Mouse (Mus musculus) myocyte (in vitro differentiated cells): Measurements from ENCODE around the gene Cyp2s1. TPM values are rescaled to one million over a fixed set of nuclear protein-coding genes. Genes with fewer than 3 reads are reported as not detected.

ENCODE experiments used
- H3K27me3 ChIP-seq: one replicate; pipeline ENCODE4 v1.6.1; 2011; ENCODE audit not compliant: control insufficient read depth, insufficient read depth, insufficient read length
- H3K36me3 ChIP-seq: one replicate; pipeline ENCODE4 v1.6.1; 2011; ENCODE audit not compliant: control insufficient read depth, insufficient read depth
- H3K4me2 ChIP-seq: one replicate; pipeline ENCODE4 v1.6.1; 2011; ENCODE audit warnings: low read depth, control low read depth
- H3K4me3 ChIP-seq: one replicate; pipeline ENCODE4 v1.5.1; 2011; ENCODE audit warnings: mild to moderate bottlenecking, control low read depth, moderate library complexity
- H3K79me2 ChIP-seq: one replicate; pipeline ENCODE4 v1.6.1; 2011; ENCODE audit not compliant: control insufficient read depth, insufficient read depth
- H3ac ChIP-seq: one replicate; pipeline ENCODE4 v1.6.1; 2011; ENCODE audit not compliant: control insufficient read depth, insufficient read length
- CEBPB ChIP-seq: IDR thresholded peaks from 2 replicates; pipeline ENCODE4 v1.6.1; 2011; ENCODE audit warnings: mild to moderate bottlenecking, moderate library complexity; ENCODE audit not compliant: poor library complexity, insufficient read depth, severe bottlenecking
- E2F4 ChIP-seq: IDR thresholded peaks from one replicate; pipeline ENCODE4 v1.6.1; 2011; ENCODE audit warnings: mild to moderate bottlenecking, control low read depth, moderate library complexity; ENCODE audit not compliant: insufficient read depth
- MAX ChIP-seq: IDR thresholded peaks from one replicate; pipeline ENCODE4 v1.6.1; 2011; ENCODE audit warnings: low read depth, mild to moderate bottlenecking, control low read depth
- MYOD1 ChIP-seq, 3 experiments: IDR thresholded peaks; one replicate each; pipeline ENCODE4 v1.6.1; 2011; ENCODE audit warnings: control low read depth in 2 of 3, low read depth in 2 of 3, mild to moderate bottlenecking in 2 of 3, moderate library complexity in 1 of 3; ENCODE audit not compliant: insufficient read length in 2 of 3, control insufficient read depth in 1 of 3
- MYOG ChIP-seq, 3 experiments: IDR thresholded peaks; one replicate each; pipeline ENCODE4 v1.6.1; 2011; ENCODE audit warnings: control low read depth in 2 of 3, low read depth in 2 of 3, mild to moderate bottlenecking in 2 of 3; ENCODE audit not compliant: insufficient read length in 2 of 3, control insufficient read depth in 1 of 3, insufficient read depth in 1 of 3
- POLR2A ChIP-seq: IDR thresholded peaks from one replicate; pipeline ENCODE4 v1.6.1; 2011; ENCODE audit warnings: low read depth, mild to moderate bottlenecking, control low read depth, moderate library complexity; ENCODE audit not compliant: insufficient read length
- POLR2AphosphoS2 ChIP-seq: IDR thresholded peaks from one replicate; pipeline ENCODE4 v1.6.1; 2011; ENCODE audit warnings: low read depth, control low read depth; ENCODE audit not compliant: insufficient read length
- REST ChIP-seq: IDR thresholded peaks from one replicate; pipeline ENCODE4 v1.6.1; 2011; ENCODE audit warnings: mild to moderate bottlenecking, control low read depth, moderate library complexity; ENCODE audit not compliant: insufficient read depth, insufficient read length
- SRF ChIP-seq: IDR thresholded peaks from one replicate; pipeline ENCODE4 v1.6.1; 2011; ENCODE audit warnings: low read depth; ENCODE audit not compliant: control insufficient read depth, insufficient read length
- TCF12 ChIP-seq: IDR thresholded peaks from one replicate; pipeline ENCODE4 v1.6.1; 2011; ENCODE audit warnings: mild to moderate bottlenecking, control low read depth; ENCODE audit not compliant: poor library complexity, insufficient read depth, severe bottlenecking
- TCF3 ChIP-seq: IDR thresholded peaks from one replicate; pipeline ENCODE4 v1.6.1; 2011; ENCODE audit warnings: low read depth, control low read depth; ENCODE audit not compliant: insufficient read length
- USF1 ChIP-seq: IDR thresholded peaks from one replicate; pipeline ENCODE4 v1.6.1; 2011; ENCODE audit warnings: low read depth, mild to moderate bottlenecking, control low read depth, moderate library complexity
- polyA plus RNA-seq: library from polyadenylated mRNA; unstranded; fragments of >200 nt; fragmentation: generic; extraction: Trizol; gene quantifications from one replicate; pipeline ENCODE4 v1.2.1, GENCODE M21; 2012; ENCODE audit warnings: missing spikeins

Cyp2s1 gene
- polyA plus RNA-seq, 1 experiment, result 0.05 TPM

GRCm38 (mm10) chr7:25827199-25827598 lies 10.5 kb upstream of the Cyp2s1 start:
- no peaks in the 10 kb centered on the region for H3K27me3 ChIP-seq
- H3K79me2 ChIP-seq, result no peaks in the 10 kb centered on the region
- peak overlapping the region; percentile 25 for H3K4me2 ChIP-seq
- no peak overlapping the region for H3K4me3 ChIP-seq
- H3ac ChIP-seq, result no peak overlapping the region
- TF ChIP-seq MAX, result no peak
- peak; percentile 8 to 60 (median 55) for TF ChIP-seq MYOD1 (IDR thresholded peaks at IDR 0.05; ENCODE audit: control insufficient read depth in 1 of 3, insufficient read length in 2 of 3, low read depth in 2 of 3)
- TF ChIP-seq REST, result no peak
- TF ChIP-seq E2F4, result no peak
- no peak for TF ChIP-seq MYOG (IDR thresholded peaks at IDR 0.05; ENCODE audit: control insufficient read depth in 1 of 3, insufficient read depth in 1 of 3, insufficient read length in 2 of 3, low read depth in 2 of 3)
- no peak for TF ChIP-seq CEBPB
- TF ChIP-seq USF1, result peak; percentile 95
- TF ChIP-seq POLR2A, result no peak
- no peak for TF ChIP-seq SRF
- no peak for TF ChIP-seq POLR2AphosphoS2
- TF ChIP-seq TCF3, result no peak
- H3K36me3 ChIP-seq, result no peaks in the 10 kb centered on the region

- Histone ChIP-seq H3K36me3 (no peaks in the 10 kb centered on the region), H3K27me3 (no peaks in the 10 kb centered on the region), H3K79me2 (no peaks in the 10 kb centered on the region), H3K4me3 (no peak overlapping the region), H3ac (no peak overlapping the region), H3K4me2 (no peak overlapping the region)
- TF ChIP-seq MYOD1 (IDR thresholded peaks at IDR 0.05; ENCODE audit: control insufficient read depth in 1 of 3, insufficient read length in 2 of 3, low read depth in 2 of 3) (no peak), TCF3 (no peak), USF1 (no peak), POLR2A (no peak), MYOG (IDR thresholded peaks at IDR 0.05; ENCODE audit: control insufficient read depth in 1 of 3, insufficient read depth in 1 of 3, insufficient read length in 2 of 3, low read depth in 2 of 3) (no peak), MAX (no peak), TCF12 (no peak), SRF (no peak), REST (no peak), POLR2AphosphoS2 (no peak), CEBPB (no peak), E2F4 (no peak)
These were observed 9.3 kb upstream of the Cyp2s1 start for GRCm38 (mm10) chr7:25826029-25826428.

- Histone ChIP-seq H3K4me2 (no peak overlapping the region), H3K27me3 (no peaks in the 10 kb centered on the region), H3K79me2 (no peaks in the 10 kb centered on the region), H3K36me3 (no peaks in the 10 kb centered on the region), H3ac (no peak overlapping the region), H3K4me3 (no peak overlapping the region)
- TF ChIP-seq MYOG (IDR thresholded peaks at IDR 0.05; ENCODE audit: control insufficient read depth in 1 of 3, insufficient read depth in 1 of 3, insufficient read length in 2 of 3, low read depth in 2 of 3) (no peak), POLR2AphosphoS2 (no peak), MAX (no peak), E2F4 (no peak), REST (no peak), USF1 (no peak), CEBPB (no peak), POLR2A (no peak), TCF3 (no peak), MYOD1 (IDR thresholded peaks at IDR 0.05; ENCODE audit: control insufficient read depth in 1 of 3, insufficient read length in 2 of 3, low read depth in 2 of 3) (no peak), SRF (no peak), TCF12 (no peak)
These were observed 8.3 kb upstream of the Cyp2s1 start for GRCm38 (mm10) chr7:25825043-25825442.

- Histone ChIP-seq H3K4me2 (no peak overlapping the region), H3K79me2 (no peaks in the 10 kb centered on the region), H3K27me3 (no peaks in the 10 kb centered on the region), H3ac (no peak overlapping the region), H3K36me3 (no peaks in the 10 kb centered on the region), H3K4me3 (no peak overlapping the region)
- TF ChIP-seq E2F4, result no peak
- TF ChIP-seq TCF3, result no peak
- TF ChIP-seq POLR2A, result no peak
- TF ChIP-seq CEBPB, result no peak
- TF ChIP-seq MAX, result no peak
- no peak for TF ChIP-seq MYOD1 (IDR thresholded peaks at IDR 0.05; ENCODE audit: control insufficient read depth in 1 of 3, insufficient read length in 2 of 3, low read depth in 2 of 3)
- no peak for TF ChIP-seq USF1
- no peak for TF ChIP-seq SRF
- no peak for TF ChIP-seq MYOG (IDR thresholded peaks at IDR 0.05; ENCODE audit: control insufficient read depth in 1 of 3, insufficient read depth in 1 of 3, insufficient read length in 2 of 3, low read depth in 2 of 3)
These were observed 1.1 kb downstream of the Cyp2s1 start for GRCm38 (mm10) chr7:25815571-25815970.

- Histone ChIP-seq H3K4me2 (no peak overlapping the region), H3K79me2 (no peaks in the 10 kb centered on the region), H3K4me3 (no peak overlapping the region), H3K36me3 (no peaks in the 10 kb centered on the region), H3K27me3 (no peaks in the 10 kb centered on the region), H3ac (no peak overlapping the region)
- no peak for TF ChIP-seq POLR2A
- no peak for TF ChIP-seq MYOD1 (IDR thresholded peaks at IDR 0.05; ENCODE audit: control insufficient read depth in 1 of 3, insufficient read length in 2 of 3, low read depth in 2 of 3)
- TF ChIP-seq TCF3, result no peak
- TF ChIP-seq USF1, result no peak
- no peak for TF ChIP-seq POLR2AphosphoS2
These were observed 2.0 kb downstream of the Cyp2s1 start for GRCm38 (mm10) chr7:25814711-25815110.
